Mouse (Mus musculus): Measurements from ENCODE around the gene 3110001I22Rik.
"Not testable (repeated sequence)": the region's sequence is repeated elsewhere in the genome, so short reads cannot be mapped to it uniquely, and the experiment has no call there.

Gene 3110001I22Rik

DNA sequence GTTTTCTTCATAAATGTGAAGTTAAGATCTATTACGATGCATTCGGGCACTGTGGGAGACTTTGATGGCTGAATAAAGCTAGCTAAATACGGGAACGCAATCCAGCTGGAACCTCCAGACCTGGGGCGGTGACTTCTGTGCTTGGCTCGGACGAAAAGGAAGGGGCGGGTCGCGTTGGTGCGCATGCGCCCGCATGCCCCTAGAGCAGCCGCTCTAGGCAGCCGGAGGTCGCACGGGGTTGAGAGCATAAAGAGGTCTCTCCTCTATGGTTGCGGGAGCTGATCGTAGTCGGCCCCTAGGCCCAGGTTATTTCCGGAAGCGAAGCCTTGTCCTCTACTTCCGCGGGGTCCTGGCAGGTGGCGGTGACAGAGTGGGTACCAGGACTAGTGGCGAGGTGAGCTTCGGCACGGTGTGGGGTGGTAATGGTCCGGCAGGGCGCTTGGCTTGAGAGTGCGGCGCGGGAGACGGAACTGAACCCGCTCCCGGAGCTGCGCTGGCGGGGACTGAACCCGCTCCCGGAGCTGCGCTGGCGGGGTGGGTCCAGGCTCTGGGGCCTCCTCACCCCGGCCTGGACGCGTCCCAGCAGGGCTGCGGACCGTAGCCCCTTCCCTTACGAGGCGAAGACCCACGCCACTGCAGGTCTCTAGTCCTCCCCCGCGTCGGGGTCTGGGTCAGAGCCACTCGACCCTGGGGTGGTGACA lies at the start of gene 3110001I22Rik, which contains the start of gene Bfar:
Gene 3110001I22Rik, plus strand, starts transcription at position 245 of the 701 bp plus-strand sequence.
Gene Bfar, plus strand, starts transcription at position 174 of the 701 bp plus-strand sequence.
- DNase-seq (ENCODE audit: low spot score) = peak; percentile 91

DNA sequence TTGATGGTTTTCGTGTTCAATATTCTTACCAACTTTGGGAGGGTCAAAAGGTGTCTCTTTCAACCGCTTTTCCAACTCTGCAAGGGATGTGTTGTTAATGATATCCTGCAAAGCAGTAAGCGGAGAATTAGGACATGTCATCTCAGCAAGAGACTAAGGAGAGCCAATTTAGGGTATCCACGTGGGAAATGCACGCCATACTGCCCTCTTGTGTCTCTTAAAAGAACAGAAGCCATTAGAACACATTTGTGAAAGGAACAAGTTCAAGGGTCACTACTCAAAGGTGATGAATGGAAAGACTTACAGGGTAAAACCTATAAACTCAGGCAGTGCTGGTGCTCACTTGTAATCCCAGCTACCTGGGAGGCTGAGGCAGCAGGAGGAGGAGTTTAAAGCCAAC lies 43.4 kb upstream of the 3110001I22Rik start:
- DNase-seq (ENCODE audit: low spot score) = no peak

DNA sequence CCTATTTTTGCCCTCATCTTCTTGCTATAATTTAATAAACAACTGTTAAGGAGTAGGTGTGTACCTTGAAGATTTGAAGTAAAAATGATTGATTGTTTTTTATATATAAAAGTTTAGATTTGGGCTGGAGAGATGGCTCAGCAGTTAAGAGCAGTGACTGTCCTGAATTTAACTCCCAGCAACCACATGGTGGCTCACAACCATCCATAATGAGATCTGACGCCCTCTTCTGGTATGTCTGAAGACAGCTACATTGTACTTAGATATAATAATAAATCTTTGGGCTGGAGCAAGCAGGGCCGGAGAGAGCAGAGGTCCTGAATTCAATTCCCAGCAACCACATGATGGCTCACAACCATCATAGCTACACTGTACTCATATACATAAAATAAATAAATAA lies 33.5 kb upstream of the 3110001I22Rik start:
- DNase-seq (ENCODE audit: low spot score) = not testable (repeated sequence)

DNA sequence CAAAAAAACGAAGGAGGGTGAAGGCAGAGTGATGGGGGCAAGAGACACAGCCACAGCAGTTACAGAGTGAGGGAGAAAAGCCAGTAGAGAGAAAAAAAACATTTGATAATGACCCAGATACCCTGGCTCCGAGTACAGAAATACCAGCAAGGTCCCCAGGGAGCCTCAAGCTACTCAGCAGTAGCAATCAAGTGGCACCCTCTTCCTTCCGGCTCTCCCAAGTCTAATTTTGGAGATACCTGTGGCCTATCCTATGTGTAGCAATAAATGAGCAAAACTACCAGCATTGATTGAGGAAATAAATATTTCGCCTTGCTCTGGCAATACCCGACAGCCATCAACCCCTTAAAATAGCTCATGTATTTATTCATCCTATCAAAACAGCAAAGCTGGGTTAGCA lies 32.2 kb upstream of the 3110001I22Rik start:
- DNase-seq (ENCODE audit: low spot score) = no peak

DNA sequence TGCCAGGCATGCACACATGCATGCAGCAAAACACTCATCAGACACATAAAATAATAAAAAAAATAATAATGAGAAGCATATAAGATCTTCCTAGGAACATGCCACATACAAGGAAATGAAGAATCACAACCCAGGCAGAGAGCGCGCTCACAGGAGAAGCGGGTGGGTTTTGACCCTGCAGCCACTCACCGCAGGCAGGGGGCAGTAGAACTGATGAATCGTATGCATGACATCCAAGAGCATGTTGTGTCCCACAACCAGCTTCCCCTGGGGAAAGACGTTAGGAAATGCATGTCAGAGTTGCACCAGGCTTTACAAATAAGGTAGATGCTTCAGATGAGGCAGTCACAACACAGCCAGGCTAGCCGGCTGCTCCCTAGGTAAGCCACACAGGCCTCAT lies 31.7 kb upstream of the 3110001I22Rik start:
- DNase-seq (ENCODE audit: low spot score) = no peak

DNA sequence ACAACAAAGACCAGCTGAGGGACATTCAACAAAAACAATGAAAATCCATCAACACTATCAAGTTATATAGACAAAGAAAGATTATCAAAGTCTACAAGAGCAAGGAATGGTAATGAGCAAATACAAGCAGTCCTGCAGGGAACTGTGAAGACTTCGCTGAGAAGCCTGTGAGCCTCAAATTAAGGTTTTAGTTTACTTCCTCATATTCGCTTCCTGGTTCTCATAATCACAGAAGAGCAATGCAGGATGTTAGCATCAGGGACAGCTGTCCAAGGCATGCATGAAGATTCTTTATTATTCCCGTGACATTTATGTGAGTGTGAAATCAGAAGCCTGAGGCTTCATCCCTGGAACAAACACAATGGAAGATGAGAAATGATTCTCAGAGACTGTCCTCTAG lies 27.3 kb upstream of the 3110001I22Rik start:
- no peak for DNase-seq (ENCODE audit: low spot score)

DNA sequence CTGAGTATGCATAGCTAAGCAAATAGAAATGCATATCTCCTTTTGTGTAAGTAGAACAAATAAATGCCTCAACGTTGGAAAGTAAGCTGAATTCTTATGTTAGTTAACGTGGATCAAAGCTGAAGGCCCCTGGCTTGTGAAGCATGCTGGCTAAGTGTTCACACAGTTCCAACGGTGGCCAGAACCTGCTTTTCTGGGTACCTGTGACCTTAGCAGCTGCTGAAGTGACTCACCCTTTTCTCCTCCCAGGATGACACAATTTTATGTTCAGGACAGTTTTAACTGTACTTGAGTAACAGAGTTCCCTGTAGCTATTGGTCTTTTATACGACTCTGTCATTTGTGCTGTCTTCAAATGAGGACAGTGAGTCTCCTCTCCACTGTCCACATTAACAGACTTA lies 25.8 kb upstream of the 3110001I22Rik start:
- peak; percentile 37 for DNase-seq (ENCODE audit: low spot score)

DNA sequence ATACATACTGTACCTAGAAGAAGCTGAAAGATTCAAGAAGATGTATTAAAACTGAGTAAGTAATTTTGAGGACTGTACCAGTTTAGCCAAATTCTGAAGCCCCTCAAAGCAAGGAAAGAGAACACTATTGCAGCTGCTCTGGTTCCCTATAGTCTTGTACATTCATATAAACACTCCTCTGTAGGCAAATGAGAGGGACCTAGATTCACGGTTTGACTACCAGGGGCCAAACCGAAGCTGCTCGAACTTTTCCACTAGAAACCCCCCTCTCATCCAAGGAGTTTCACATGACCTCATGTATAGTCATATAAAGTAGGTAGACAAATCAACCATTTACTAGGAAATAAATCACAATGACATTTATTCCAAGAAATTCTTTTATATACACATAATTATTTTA lies 12.8 kb upstream of the 3110001I22Rik start:
- no peak for DNase-seq (ENCODE audit: low spot score)

DNA sequence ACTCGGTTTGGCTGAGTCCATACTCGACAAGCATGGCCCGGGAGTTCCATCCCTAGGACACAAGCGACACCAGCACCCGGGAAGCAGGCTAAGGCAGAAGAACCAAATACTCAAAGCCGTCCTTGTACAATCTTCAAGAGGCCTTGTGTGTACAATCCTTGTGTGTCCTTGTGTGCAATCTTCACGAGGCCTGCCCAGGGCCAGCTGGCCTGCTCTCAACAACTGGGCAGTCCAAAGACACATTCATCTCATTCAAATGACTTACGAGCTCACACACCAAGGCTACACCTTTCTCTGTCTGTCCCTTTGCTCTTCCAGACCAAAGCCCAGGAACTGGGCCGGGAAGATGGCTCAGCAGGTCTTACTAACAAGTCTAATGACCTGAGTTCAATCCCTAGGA lies 11.0 kb upstream of the 3110001I22Rik start:
- no peak for DNase-seq (ENCODE audit: low spot score)

DNA sequence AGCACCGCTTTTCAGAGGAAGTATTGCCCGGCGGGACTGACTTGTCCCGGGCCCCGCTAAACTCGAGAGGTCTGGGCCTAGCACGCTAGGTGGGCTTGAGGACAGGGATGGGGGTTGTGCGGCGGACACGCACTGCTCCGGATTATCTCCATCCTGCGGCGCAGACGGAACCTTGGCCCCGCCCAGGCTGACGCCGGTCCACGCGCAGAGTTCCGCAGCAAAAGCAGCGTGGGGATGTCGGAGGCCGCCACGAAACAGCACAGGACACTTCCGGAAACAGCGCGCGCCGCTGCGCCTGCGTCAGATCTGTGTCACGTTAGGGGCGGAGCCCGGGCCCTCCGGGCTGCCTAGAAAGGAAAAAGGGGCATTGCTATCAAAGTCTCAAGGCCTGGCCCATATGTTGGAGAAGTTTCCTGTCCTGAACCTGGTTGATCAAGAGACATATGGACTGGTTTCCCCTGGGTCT lies 3.8 kb upstream of the 3110001I22Rik start, which contains the start of gene Parn:
Gene Parn, minus strand, starts transcription at position 293 of the 466 bp plus-strand sequence.
- DNase-seq (ENCODE audit: low spot score) = peak; percentile 92

DNA sequence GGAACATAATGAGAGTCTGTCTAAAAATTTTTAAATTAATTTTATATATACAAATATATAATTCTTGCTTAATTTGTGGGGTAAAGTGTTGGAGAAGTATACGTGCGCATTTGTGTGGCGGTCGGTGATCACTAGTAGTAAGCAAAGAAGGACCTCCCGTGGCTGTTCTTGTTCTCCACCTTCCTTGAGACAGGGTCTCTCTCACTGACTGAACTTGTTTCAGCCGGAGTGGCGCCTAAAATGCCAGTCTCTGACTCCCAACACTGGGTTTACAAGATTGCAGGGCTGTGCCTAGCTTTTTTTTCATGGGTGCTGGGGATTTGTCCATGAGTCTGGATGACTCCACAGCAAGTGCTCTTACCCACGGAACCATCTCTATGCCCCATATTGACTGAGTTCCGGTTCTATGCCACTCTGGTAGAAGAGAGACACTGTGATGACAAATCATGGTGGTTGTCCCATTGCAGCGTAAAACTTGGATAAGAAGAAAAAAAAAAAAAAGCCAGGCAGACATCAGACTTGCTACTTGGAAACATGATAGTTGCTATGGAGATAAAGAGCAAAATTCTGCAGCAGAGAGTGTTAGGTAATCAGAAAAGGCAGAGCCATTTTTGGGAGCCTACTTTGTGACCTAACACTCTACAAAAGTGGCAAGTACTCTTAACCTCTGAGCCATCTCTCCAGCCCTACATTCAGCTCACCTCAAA lies 3.2 kb upstream of the 3110001I22Rik start:
- no peak for DNase-seq (ENCODE audit: low spot score)

DNA sequence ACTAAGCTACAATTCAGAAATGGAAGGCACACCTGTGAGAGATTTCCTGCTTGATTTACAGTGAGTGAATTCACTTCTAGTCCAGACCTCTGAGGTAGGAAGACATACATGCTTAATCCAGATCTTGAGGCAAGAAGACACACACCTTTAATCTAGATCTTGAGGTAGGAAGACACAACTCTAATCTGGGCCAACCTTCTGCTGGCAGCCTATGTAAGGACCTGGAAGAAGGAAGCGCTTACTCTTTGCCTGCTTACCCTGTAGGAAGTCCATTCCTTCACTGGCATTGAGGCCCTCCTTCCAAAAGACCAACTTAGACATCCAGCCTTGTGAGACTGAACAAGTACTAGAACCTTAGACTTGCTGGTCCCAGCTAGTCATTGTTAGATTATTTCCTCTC lies 2.4 kb upstream of the 3110001I22Rik start:
- no peak for DNase-seq (ENCODE audit: low spot score)

DNA sequence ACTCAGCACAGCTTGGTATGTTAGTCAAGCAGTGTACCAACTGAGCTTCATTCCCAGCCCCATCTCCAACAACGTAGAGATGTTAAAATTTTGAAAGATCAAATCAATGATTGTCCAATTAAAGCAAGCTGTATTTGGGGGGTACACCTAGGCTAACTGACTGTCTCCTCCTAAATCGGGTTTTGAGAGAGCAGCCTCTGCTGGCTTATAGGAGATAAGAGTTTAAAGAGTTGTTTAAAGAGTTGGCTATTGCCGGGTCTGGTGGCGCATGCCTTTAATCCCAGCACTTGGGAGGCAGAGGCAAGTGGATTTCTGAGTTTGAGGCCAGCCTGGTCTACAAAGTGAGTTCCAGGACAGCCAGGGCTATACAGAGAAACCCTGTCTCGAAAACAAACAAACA lies 833 bp upstream of the 3110001I22Rik start:
- not testable (repeated sequence) for DNase-seq (ENCODE audit: low spot score)

DNA sequence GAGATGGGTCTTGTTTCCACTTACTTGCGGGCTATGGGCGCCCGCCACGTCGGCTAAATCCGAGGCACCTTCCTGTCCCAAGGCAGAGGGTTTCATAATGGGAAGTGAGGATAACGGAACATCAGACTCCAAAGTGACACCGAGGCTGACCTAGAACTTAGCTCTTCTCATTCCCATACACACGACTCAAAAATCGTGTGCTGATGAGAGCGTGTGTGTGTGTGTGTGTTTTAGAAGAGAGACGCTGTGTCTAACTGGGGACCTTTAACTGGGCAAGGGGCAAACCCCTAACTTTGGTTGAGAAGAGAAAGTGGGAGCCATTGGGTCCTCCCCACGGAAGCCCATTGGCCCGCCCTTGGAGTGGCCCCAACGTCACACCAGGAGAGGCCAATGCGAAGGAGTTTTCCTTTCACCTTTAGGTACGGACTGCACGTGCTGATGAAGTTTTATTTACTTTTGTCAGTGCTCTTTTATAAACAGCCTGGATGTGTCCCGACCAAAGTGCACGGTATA lies 713 bp downstream of the 3110001I22Rik start:
- peak; percentile 68 for DNase-seq (ENCODE audit: low spot score)

DNA sequence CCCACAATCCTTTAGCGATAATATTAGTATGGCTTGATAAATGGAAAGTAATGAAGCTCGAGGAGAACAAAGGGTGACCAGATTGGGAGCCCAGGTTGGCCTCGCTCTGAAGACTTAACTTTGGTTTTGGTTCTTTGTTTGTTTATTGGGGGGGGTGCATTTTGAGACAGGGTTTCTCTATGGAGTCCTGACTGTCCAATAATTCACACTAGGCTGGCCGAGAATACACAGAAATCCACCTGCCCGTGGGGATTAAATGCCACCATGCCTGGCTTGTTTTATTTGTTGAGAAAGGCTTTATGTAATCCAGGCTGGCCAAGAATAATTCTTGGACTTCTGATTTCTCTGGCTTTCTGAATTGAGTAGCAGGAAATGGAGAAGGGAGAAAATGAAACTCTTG lies 1.4 kb downstream of the 3110001I22Rik start:
- DNase-seq (ENCODE audit: low spot score) = no peak

DNA sequence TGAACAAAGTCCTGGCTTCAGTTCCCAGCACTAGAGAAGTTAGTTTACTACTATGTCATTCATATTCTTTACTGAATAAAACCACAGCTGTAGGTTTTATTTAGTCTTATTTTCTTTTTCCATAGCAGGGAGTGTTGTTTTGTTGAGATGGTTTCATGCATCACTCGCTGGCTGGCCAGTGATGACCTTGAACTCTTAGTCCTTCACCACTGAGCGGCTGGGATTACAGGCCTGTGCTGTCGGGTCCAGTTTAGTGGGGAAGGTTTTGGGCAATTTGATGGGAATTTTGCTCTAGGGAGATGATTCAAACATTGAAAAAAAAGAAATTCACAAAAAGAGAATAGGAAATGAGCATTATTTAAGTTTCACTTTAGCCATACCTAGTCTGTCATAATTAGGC lies 2.8 kb downstream of the 3110001I22Rik start:
- DNase-seq (ENCODE audit: low spot score) = no peak

DNA sequence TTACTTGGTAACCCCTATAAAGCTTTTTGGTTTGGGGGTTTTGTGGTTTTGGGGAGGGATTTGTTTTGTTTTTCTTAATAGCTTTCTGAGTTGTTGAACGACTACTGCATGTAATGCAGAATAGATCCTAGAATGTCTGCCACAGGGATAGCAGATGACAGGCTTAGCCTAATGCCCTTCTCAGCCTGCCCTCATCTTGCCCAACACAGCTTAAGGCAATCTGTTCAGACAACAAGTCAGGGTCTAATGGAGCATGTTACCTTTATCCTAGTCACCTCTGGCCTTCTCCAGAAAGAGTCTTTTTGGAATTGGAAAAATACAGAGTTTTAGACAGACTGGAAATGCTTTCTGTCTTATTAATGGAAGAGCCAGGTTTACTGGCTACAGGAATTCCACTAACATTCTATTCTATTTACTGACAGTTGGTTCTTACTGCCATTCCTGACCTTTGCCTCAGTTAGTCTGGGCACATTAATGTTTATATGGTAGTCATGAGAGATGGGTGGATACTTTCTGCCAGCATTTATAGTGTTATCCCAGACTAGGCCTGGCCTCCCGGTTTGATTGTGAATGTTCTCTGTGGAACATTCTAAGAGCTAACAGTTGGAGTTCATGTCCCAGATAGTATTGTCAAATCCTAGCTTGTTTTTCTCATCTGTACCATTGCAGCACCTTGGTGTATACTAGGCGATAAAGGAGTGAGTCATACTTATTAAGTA lies 7.0 kb downstream of the 3110001I22Rik start:
- no peak for DNase-seq (ENCODE audit: low spot score)

DNA sequence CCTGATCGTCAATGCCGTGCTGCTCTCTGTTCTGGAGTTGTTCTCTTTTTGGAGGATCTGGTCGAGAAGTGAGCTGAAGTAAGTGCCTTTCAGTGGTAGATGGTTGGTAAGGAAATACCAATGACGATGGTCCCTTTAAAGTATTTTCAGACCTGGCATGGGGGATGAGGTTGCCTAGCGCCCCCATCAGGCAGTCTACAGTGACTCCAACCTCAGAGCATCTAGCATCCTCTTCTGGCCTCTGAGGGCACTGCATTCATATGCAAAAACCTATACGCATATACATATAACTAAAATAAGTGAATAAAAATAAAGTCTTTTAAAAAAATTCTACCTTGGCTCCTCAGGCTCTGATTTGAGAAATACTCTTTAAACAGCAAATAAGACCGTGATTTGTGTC lies 27.3 kb downstream of the 3110001I22Rik start:
- DNase-seq (ENCODE audit: low spot score) = no peak

DNA sequence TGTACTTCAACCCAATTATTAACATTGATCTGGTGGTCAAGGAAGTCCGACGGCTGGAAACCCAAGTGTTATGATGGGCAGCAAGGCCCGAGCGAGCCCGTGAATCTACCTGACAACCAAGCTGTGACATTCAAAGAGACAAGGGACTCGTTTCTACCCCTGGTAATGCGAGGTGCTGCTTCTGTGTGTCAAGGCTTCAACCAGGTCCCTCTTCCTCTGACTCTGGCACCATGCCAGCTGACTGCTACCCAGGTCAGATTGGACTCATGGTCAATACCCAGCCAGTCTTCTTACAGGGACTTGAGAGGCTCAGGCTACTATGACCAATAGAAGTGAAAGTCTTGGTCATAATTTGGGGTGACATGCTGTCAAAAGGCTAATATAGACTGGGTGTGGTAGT lies 30.5 kb downstream of the 3110001I22Rik start:
- DNase-seq (ENCODE audit: low spot score) = no peak

DNA sequence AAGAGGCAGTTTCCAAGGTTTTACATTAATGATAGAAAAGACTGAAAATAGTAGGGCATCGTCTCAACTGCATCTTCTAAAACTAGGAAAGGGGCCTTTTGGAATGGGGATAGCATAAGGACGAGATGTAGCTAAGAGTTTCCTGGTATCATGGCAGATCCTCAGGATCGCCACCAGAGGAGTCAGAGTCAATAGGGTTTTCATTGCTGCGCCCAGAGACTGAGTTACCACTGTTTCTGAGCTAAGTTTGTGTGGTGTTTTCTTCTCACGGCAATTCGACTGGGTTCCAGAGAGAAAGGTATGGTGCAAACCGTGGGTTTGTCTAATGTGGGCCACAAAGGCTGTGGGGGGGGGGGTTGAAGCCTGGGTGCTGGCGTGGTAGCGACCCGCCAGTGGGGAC lies 32.9 kb downstream of the 3110001I22Rik start:
- DNase-seq (ENCODE audit: low spot score) = no peak

DNA sequence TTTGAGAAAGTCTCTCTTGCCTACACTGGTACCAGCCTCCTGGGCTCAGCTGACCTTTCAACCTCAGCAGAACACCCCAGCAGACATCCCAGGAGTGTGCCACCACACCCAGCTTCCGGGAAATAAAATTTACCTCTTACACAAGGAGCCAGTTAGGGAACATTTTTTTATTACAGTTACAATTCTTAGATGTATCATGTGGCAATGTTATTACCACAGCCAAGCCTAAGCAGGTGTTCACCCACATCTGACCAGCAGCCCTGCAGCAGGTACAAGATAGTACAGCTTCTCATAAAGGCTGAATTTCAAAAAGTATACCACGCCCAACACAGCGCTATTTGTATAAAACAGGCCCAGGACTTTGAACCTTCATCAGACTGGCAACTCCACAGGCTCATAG lies 43.2 kb downstream of the 3110001I22Rik start:
- DNase-seq (ENCODE audit: low spot score) = no peak

DNA sequence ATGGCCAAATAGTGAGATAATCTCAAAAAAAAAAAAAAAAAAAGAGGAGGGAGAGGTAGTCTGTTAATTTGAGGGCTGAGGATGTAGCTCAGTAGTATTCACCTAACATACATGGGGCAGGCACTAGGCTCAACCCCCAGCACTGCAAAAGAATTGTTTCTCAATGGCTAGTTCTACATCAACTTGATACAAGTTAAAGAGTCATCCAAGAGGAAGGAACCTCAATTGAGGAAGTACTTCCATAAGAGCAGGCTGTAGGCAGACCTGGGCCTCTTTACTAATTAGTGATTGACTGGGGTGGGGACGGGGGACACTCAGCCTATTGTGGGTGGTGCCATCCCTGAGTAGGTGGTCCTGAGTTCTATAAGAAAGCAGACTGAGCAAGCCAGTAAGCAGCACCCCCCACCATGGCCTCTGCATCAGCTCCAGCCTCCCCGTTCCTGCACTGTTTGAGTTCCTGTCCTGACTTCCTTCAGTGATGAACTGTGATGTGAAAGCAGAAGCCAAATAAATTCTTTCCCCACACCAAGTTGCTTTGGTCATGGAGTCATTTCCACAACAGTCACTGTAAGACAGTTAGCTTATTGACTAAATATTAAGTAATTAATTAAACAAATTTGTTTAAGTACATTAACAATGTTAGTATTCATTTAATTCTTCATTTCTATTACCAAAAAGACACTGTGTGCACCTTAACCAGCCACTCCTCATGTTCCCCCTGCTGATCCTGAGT lies 45.3 kb downstream of the 3110001I22Rik start:
- DNase-seq (ENCODE audit: low spot score) = no peak
